Mouse (Mus musculus): Measurements from ENCODE around the gene Tas1r2. TPM values are rescaled to one million over a fixed set of nuclear protein-coding genes. Genes with fewer than 3 reads are reported as not detected.

The Tas1r2 gene
- polyA plus RNA-seq (2015; fragmentation: Nextera tagmentation; extraction: Ambion mirVana) = not detected in 2 replicates

- Histone ChIP-seq H3K4me1 (replicated peaks) (no peaks in the 10 kb centered on the region), H3K27me3 (no peaks in the 10 kb centered on the region), H3K36me3 (peaks cover 9% of the 10 kb centered on the region), H3K4me3 (no peak within 1 kb of the TSS), H3K27ac (replicated peaks) (no peak within 1 kb of the TSS), H3K9ac (no peak within 1 kb of the TSS), H3K4me2 (no peak within 1 kb of the TSS), H3K9me3 (no peaks in the 10 kb centered on the region)
- 78% methylated on average over 8 of the region's 8 CpGs for WGBS
- ATAC-seq (ENCODE audit: low FRiP score, low read depth) = no peak
These were observed at the start of gene Tas1r2 for GRCm38 (mm10) chr4:139653238-139653637. Tas1r2 (plus strand) TSS chr4:139653538.

GRCm38 (mm10) chr4:139605216-139605615 is 48.1 kb upstream of the Tas1r2 start:
- no peaks in the 10 kb centered on the region for H3K9me3 ChIP-seq
- 88% methylated on average over 11 of the region's 11 CpGs for WGBS
- H3K4me3 ChIP-seq = no peak overlapping the region
- no peak overlapping the region for H3K4me2 ChIP-seq
- H3K9ac ChIP-seq = no peak overlapping the region
- no peak overlapping the region for H3K27ac ChIP-seq (replicated peaks)
- peaks cover 9% of the 10 kb centered on the region for H3K4me1 ChIP-seq (replicated peaks)
- peaks cover 11% of the 10 kb centered on the region; the same call in 1 of the 2 replicates for H3K36me3 ChIP-seq
- ATAC-seq (ENCODE audit: low FRiP score, low read depth) = no peak
- H3K27me3 ChIP-seq = no peaks in the 10 kb centered on the region

- Histone ChIP-seq H3K4me1 (replicated peaks) (peaks cover 10% of the 10 kb centered on the region), H3K9me3 (no peaks in the 10 kb centered on the region), H3K4me2 (no peak overlapping the region), H3K27ac (replicated peaks) (no peak overlapping the region), H3K36me3 (peaks cover 11% of the 10 kb centered on the region; the same call in 1 of the 2 replicates), H3K4me3 (no peak overlapping the region), H3K9ac (no peak overlapping the region), H3K27me3 (no peaks in the 10 kb centered on the region)
- no peak for ATAC-seq (ENCODE audit: low FRiP score, low read depth)
- WGBS = 95% methylated on average over 5 of the region's 5 CpGs
These were observed 46.6 kb upstream of the Tas1r2 start for GRCm38 (mm10) chr4:139606732-139607131.

- Histone ChIP-seq H3K4me2 (no peak overlapping the region), H3K4me3 (no peak overlapping the region), H3K36me3 (peaks cover 22% of the 10 kb centered on the region), H3K4me1 (replicated peaks) (peaks cover 8% of the 10 kb centered on the region), H3K9ac (no peak overlapping the region), H3K27me3 (no peaks in the 10 kb centered on the region), H3K27ac (replicated peaks) (no peak overlapping the region), H3K9me3 (no peaks in the 10 kb centered on the region)
- ATAC-seq (ENCODE audit: low FRiP score, low read depth) = no peak
- WGBS = 76% methylated on average over 4 of the region's 4 CpGs
These were observed 44.4 kb upstream of the Tas1r2 start for GRCm38 (mm10) chr4:139608975-139609374.

GRCm38 (mm10) chr4:139610954-139611353 is 42.4 kb upstream of the Tas1r2 start:
- no peak for ATAC-seq (ENCODE audit: low FRiP score, low read depth)
- H3K4me1 ChIP-seq (replicated peaks) = peaks cover 14% of the 10 kb centered on the region
- no peaks in the 10 kb centered on the region for H3K9me3 ChIP-seq
- peak overlapping the region; percentile 67 for H3K27ac ChIP-seq (replicated peaks)
- H3K36me3 ChIP-seq = peaks cover 31% of the 10 kb centered on the region
- H3K4me3 ChIP-seq = no peak overlapping the region
- WGBS = 36% methylated on average over 6 of the region's 6 CpGs
- H3K9ac ChIP-seq = no peak overlapping the region
- no peak overlapping the region for H3K4me2 ChIP-seq
- no peaks in the 10 kb centered on the region for H3K27me3 ChIP-seq

GRCm38 (mm10) chr4:139611542-139611953 is 41.8 kb upstream of the Tas1r2 start:
- 2% methylated on average over 10 of the region's 10 CpGs for WGBS
- H3K4me3 ChIP-seq = no peak overlapping the region; the same call in 1 of the 2 replicates
- H3K9ac ChIP-seq = no peak overlapping the region
- peaks cover 27% of the 10 kb centered on the region for H3K36me3 ChIP-seq
- ATAC-seq (ENCODE audit: low FRiP score, low read depth) = peak; percentile 36; the same call in 1 of the 2 replicates
- peaks cover 17% of the 10 kb centered on the region for H3K4me1 ChIP-seq (replicated peaks)
- H3K27me3 ChIP-seq = no peaks in the 10 kb centered on the region
- peak overlapping the region; percentile 44 for H3K4me2 ChIP-seq
- no peaks in the 10 kb centered on the region for H3K9me3 ChIP-seq
- H3K27ac ChIP-seq (replicated peaks) = 0 out of 2 replicates have a peak overlapping the region, but pooled peaks have one; percentile 41

GRCm38 (mm10) chr4:139614524-139615260 is 38.6 kb upstream of the Tas1r2 start:
- Histone ChIP-seq H3K4me2 (no peak overlapping the region), H3K9me3 (no peaks in the 10 kb centered on the region), H3K27me3 (no peaks in the 10 kb centered on the region), H3K9ac (no peak overlapping the region), H3K4me3 (no peak overlapping the region), H3K36me3 (peaks cover 28% of the 10 kb centered on the region), H3K4me1 (replicated peaks) (peaks cover 24% of the 10 kb centered on the region), H3K27ac (replicated peaks) (no peak overlapping the region)
- no peak for ATAC-seq (ENCODE audit: low FRiP score, low read depth)
- 87% methylated on average over 21 of the region's 21 CpGs for WGBS

- Histone ChIP-seq H3K9ac (peak overlapping the region; percentile 1; the same call in 1 of the 2 replicates), H3K36me3 (peaks cover 28% of the 10 kb centered on the region), H3K4me1 (replicated peaks) (peaks cover 18% of the 10 kb centered on the region), H3K27me3 (no peaks in the 10 kb centered on the region), H3K9me3 (no peaks in the 10 kb centered on the region), H3K4me3 (peak overlapping the region; percentile 25), H3K27ac (replicated peaks) (peak overlapping the region; percentile 23; the same call in 1 of the 2 replicates), H3K4me2 (peak overlapping the region; percentile 49)
- WGBS = 15% methylated on average over 24 of the region's 24 CpGs
- peak; percentile 59 for ATAC-seq (ENCODE audit: low FRiP score, low read depth)
These were observed 36.9 kb upstream of the Tas1r2 start for GRCm38 (mm10) chr4:139616276-139617000.

- H3K9ac ChIP-seq = no peak overlapping the region
- peaks cover 21% of the 10 kb centered on the region for H3K4me1 ChIP-seq (replicated peaks)
- ATAC-seq (ENCODE audit: low FRiP score, low read depth) = no peak
- H3K4me2 ChIP-seq = peak overlapping the region; percentile 49
- peak overlapping the region; percentile 25; the same call in 1 of the 2 replicates for H3K4me3 ChIP-seq
- H3K36me3 ChIP-seq = peaks cover 28% of the 10 kb centered on the region
- WGBS = 50% methylated on average over 3 of the region's 3 CpGs
- H3K9me3 ChIP-seq = no peaks in the 10 kb centered on the region
- no peaks in the 10 kb centered on the region for H3K27me3 ChIP-seq
- H3K27ac ChIP-seq (replicated peaks) = peak overlapping the region; percentile 23; the same call in 1 of the 2 replicates
These were observed 36.4 kb upstream of the Tas1r2 start for GRCm38 (mm10) chr4:139617001-139617364.

GRCm38 (mm10) chr4:139619765-139620164 is 33.6 kb upstream of the Tas1r2 start:
- Histone ChIP-seq H3K4me1 (replicated peaks) (peaks cover 37% of the 10 kb centered on the region), H3K27ac (replicated peaks) (no peak overlapping the region), H3K36me3 (peaks cover 10% of the 10 kb centered on the region), H3K4me2 (no peak overlapping the region), H3K27me3 (no peaks in the 10 kb centered on the region), H3K9me3 (no peaks in the 10 kb centered on the region), H3K9ac (no peak overlapping the region), H3K4me3 (no peak overlapping the region)
- WGBS = 79% methylated on average over 6 of the region's 6 CpGs
- no peak for ATAC-seq (ENCODE audit: low FRiP score, low read depth)

- Histone ChIP-seq H3K4me1 (replicated peaks) (peaks cover 28% of the 10 kb centered on the region), H3K4me2 (peak within 1 kb of the TSS; percentile 89), H3K27me3 (no peaks in the 10 kb centered on the region), H3K36me3 (peaks cover 3% of the 10 kb centered on the region; the same call in 1 of the 2 replicates), H3K4me3 (peak within 1 kb of the TSS; percentile 83), H3K27ac (replicated peaks) (peak within 1 kb of the TSS; percentile 96), H3K9me3 (no peaks in the 10 kb centered on the region), H3K9ac (peak within 1 kb of the TSS; percentile 73)
- under 1% methylated on average over 31 of the region's 38 CpGs for WGBS
- ATAC-seq (ENCODE audit: low FRiP score, low read depth) = peak; percentile 99
These were observed 30.7 kb upstream of the Tas1r2 start, which contains the start of gene Aldh4a1 for GRCm38 (mm10) chr4:139622373-139623282. Aldh4a1 (plus strand) TSS chr4:139622866.

Measured in hindbrain, embryonic 15.5 days (tissue).